Mouse (Mus musculus): ENCODE measurements around the gene Cacna2d2.

GRCm38 (mm10) chr9:107409449-107409848 is 10.0 kb downstream of the Cacna2d2 start:
- TF ChIP-seq CTCF (IDR thresholded peaks at IDR 0.05) (no peak), POLR2A (IDR thresholded peaks at IDR 0.05; ENCODE audit: insufficient read depth, low read depth, low read length) (no peak), EP300 (IDR thresholded peaks at IDR 0.05; ENCODE audit: insufficient read depth, low read depth, low read length) (no peak)

Measured in heart, adult 2 months (tissue).